ENCODE assay signal across 8 mouse cellular contexts in the genomic region with DNA sequence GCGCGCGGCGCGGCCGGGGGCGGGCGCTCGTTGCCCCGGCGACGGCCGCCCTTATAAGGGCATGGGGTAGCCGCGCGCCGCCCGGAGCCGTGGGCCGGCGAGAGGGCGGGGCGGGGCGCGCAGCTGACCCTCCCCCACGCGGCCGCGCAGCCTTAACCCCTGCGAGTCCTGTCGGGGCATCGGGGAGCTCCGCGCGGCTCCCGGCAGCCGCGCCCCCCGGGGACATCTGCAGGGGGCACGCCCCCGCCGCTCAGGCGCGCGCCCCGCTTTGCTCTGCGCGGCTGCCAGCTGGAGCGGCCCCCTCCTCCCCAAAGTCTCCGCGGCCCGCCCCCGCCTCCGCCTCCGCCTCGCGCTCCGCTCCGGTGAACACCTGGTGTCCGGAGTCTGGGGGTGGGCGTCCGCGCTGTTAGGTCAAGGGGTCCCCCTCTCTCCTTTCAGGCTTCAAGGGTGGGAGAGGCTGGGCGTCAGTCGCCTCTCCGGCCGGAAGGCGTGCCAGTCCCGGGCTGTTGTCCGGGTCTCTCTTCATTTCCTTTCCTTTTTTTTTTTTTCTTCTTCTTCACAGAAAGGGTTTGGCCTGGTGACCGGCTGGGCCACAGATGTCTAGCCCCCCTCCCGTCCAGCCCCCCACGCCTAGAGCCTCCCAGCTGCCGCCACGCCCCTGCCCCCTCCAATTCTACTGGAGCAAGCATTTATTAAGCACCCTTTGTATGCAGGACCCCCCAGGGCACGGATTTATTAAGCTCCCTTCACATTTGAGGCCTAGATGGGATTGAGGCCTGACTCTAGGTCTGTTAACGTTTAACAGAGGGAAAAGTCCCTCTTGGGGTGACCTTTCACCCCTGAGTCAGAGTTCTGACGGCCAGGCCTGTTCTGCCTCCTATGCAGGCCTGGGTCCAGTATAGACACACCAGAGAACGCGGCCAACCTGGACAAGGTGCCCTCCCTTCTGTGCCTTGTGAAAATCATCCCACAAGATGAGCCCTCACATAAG. TPM values are rescaled to one million over a fixed set of nuclear protein-coding genes. Genes with fewer than 3 reads are reported as not detected.
DNase-seq lines count a peak whose midpoint lies in the region; ATAC-seq lines count a peak whose summit lies in the region.

No protein-coding gene starts in this region.

- peak overlapping the region; percentile 98 for H3K27ac ChIP-seq in limb, embryonic 10.5 days
- H3K27ac ChIP-seq in midbrain, embryonic 10.5 days (replicated peaks) = peak overlapping the region; percentile 99

- 0 out of 2 replicates have a peak, but pooled peaks cover 8% of the 10 kb centered on the region for H3K27me3 ChIP-seq in limb, embryonic 10.5 days (ENCODE audit: low read depth, poor library complexity, severe bottlenecking)
- peaks cover 7% of the 10 kb centered on the region; the same call in 1 of the 2 replicates for H3K27me3 ChIP-seq in midbrain, embryonic 10.5 days (ENCODE audit: low read depth, poor library complexity, severe bottlenecking)

- ATAC-seq in inflammation-experienced regulatory T-cells, adult 6 months = peak; percentile 69

- H3K4me1 ChIP-seq in limb, embryonic 10.5 days = peaks cover 51% of the 10 kb centered on the region
- peaks cover 80% of the 10 kb centered on the region for H3K4me1 ChIP-seq in midbrain, embryonic 10.5 days

- DNase-seq in R1 (ENCODE audit: low read depth, low spot score) = peak; percentile 83
- DNase-seq in cerebellum, postnatal 14 days = peak; percentile 83 to 89
- DNase-seq in gastrocnemius, postnatal 10 days = peak; percentile 88
- peak; percentile 92 for DNase-seq in limb, embryonic 10.5 days (ENCODE audit: low spot score)
- peak; percentile 90 for DNase-seq in midbrain, embryonic 10.5 days (ENCODE audit: low spot score)
- peak; percentile 73 for DNase-seq in right cerebral cortex, postnatal 4 days
- no peak for DNase-seq in c-Kit-positive CD71-positive TER-119-positive erythroid progenitor cells, embryonic 14.5 days (ENCODE audit: low spot score)

- peaks cover 18% of the 10 kb centered on the region for H3K36me3 ChIP-seq in limb, embryonic 10.5 days
- peaks cover 20% of the 10 kb centered on the region for H3K36me3 ChIP-seq in midbrain, embryonic 10.5 days

- peak overlapping the region; percentile 95 for H3K4me3 ChIP-seq in limb, embryonic 10.5 days
- peak overlapping the region; percentile 99 for H3K4me3 ChIP-seq in midbrain, embryonic 10.5 days

- no peaks in the 10 kb centered on the region for H3K9me3 ChIP-seq in limb, embryonic 10.5 days (replicated peaks)
- H3K9me3 ChIP-seq in midbrain, embryonic 10.5 days (replicated peaks) = no peaks in the 10 kb centered on the region

- 2% methylated on average over 63 of the region's 80 CpGs for WGBS in limb, embryonic 10.5 days
- under 1% methylated on average over 80 of the region's 80 CpGs for WGBS in midbrain, embryonic 10.5 days

RNA-seq across cellular contexts. Expression of a gene that starts 0.5 kb away (rescaled TPM):
- 10 to 100 TPM; 23.2 to 29.7 TPM for total RNA-seq in gastrocnemius, postnatal 10 days (2021)
- polyA plus RNA-seq in inflammation-experienced regulatory T-cells, adult 6 months (2017; shearing (Covaris generic)) = 1 to 10 TPM in 2 of 3 experiments, under 1 TPM in 1; 0.93 to 2.4 (median 1.1) TPM
- 77.4 and 87.2 TPM in 2 replicates for polyA plus RNA-seq in limb, embryonic 10.5 days (2016; fragmentation: Nextera tagmentation; extraction: Ambion mirVana)
- 74.7 and 110 TPM in 2 replicates for polyA plus RNA-seq in midbrain, embryonic 10.5 days (2016; fragmentation: Nextera tagmentation; extraction: Ambion mirVana)

RNA-seq across cellular contexts. Expression of a gene that starts 11.2 kb away (rescaled TPM):
- total RNA-seq in gastrocnemius, postnatal 10 days (2021) = 1 to 10 TPM; 7.4 to 8.1 TPM
- 1 to 10 TPM; 3.3 to 4.7 (median 4.5) TPM for polyA plus RNA-seq in inflammation-experienced regulatory T-cells, adult 6 months (2017; shearing (Covaris generic))
- polyA plus RNA-seq in limb, embryonic 10.5 days (2016; fragmentation: Nextera tagmentation; extraction: Ambion mirVana) = 4.3 and 5.4 TPM in 2 replicates
- polyA plus RNA-seq in midbrain, embryonic 10.5 days (2016; fragmentation: Nextera tagmentation; extraction: Ambion mirVana) = 4.9 and 6.1 TPM in 2 replicates

RNA-seq across cellular contexts. Expression of a gene that starts 13.3 kb away (rescaled TPM):
- 10 to 100 TPM; 11.7 to 18.1 TPM for total RNA-seq in gastrocnemius, postnatal 10 days (2021)
- under 1 TPM in 2 of 3 experiments, not detected in 1; 0.13 to 0.21 TPM for polyA plus RNA-seq in inflammation-experienced regulatory T-cells, adult 6 months (2017; shearing (Covaris generic))
- polyA plus RNA-seq in limb, embryonic 10.5 days (2016; fragmentation: Nextera tagmentation; extraction: Ambion mirVana) = 6.6 and 6.9 TPM in 2 replicates
- polyA plus RNA-seq in midbrain, embryonic 10.5 days (2016; fragmentation: Nextera tagmentation; extraction: Ambion mirVana) = 5.0 and 6.3 TPM in 2 replicates

RNA-seq across cellular contexts. Expression of a gene that starts 14.4 kb away (rescaled TPM):
- 10 to 100 TPM; 68.5 to 70.4 TPM for total RNA-seq in gastrocnemius, postnatal 10 days (2021)
- polyA plus RNA-seq in inflammation-experienced regulatory T-cells, adult 6 months (2017; shearing (Covaris generic)) = 10 to 100 TPM; 52.0 to 70.5 (median 54.7) TPM
- polyA plus RNA-seq in limb, embryonic 10.5 days (2016; fragmentation: Nextera tagmentation; extraction: Ambion mirVana) = 123 and 131 TPM in 2 replicates
- 112 TPM in 2 replicates for polyA plus RNA-seq in midbrain, embryonic 10.5 days (2016; fragmentation: Nextera tagmentation; extraction: Ambion mirVana)

RNA-seq across cellular contexts. Expression of a gene that starts 15.6 kb away (rescaled TPM):
- 100 to 1,000 TPM; 124 to 132 TPM for total RNA-seq in gastrocnemius, postnatal 10 days (2021)
- 100 to 1,000 TPM; 185 to 341 (median 339) TPM for polyA plus RNA-seq in inflammation-experienced regulatory T-cells, adult 6 months (2017; shearing (Covaris generic))
- polyA plus RNA-seq in limb, embryonic 10.5 days (2016; fragmentation: Nextera tagmentation; extraction: Ambion mirVana) = 92.4 and 95.0 TPM in 2 replicates
- polyA plus RNA-seq in midbrain, embryonic 10.5 days (2016; fragmentation: Nextera tagmentation; extraction: Ambion mirVana) = 68.5 and 74.3 TPM in 2 replicates

Comparison
In these comparisons a context has a peak if more than half of its experiments do, and no peak if none do; other contexts are left out.
1. RNA of a gene that starts 0.5 kb away (polyA plus RNA-seq): 74.7 to 110 TPM in midbrain, embryonic 10.5 days and 77.4 to 87.2 TPM in limb, embryonic 10.5 days; 0.93 to 2.4 TPM in inflammation-experienced regulatory T-cells, adult 6 months; every median in the first group is over 10 times any median in the second.